Mouse (Mus musculus) small intestine, adult 2 months (tissue): ENCODE results near the gene Plaa. TPM values are rescaled to one million over a fixed set of nuclear protein-coding genes. Genes with fewer than 3 reads are reported as not detected.

ENCODE experiments used
- H3K27ac ChIP-seq: fragments of 200-500 bp; 2 replicates; pipeline ENCODE4 v1.5.1; 2012; ENCODE audit warnings: low read depth, low read length, control low read depth, inconsistent platforms; ENCODE audit not compliant: insufficient read depth
- H3K27me3 ChIP-seq: fragments of 200-500 bp; 2 replicates; pipeline ENCODE4 v1.6.1; 2012; ENCODE audit warnings: mild to moderate bottlenecking, moderate library complexity, low read length, inconsistent platforms; ENCODE audit not compliant: control insufficient read depth, insufficient read depth
- H3K36me3 ChIP-seq: fragments of 200-500 bp; 2 replicates; pipeline ENCODE4 v1.6.1; 2012; ENCODE audit warnings: mild to moderate bottlenecking, low read length, control low read depth, inconsistent platforms; ENCODE audit not compliant: control insufficient read depth, insufficient read depth
- H3K4me1 ChIP-seq: fragments of 200-500 bp; 2 replicates; pipeline ENCODE4 v1.6.1; 2012; ENCODE audit warnings: low read length, inconsistent platforms, mixed read lengths; ENCODE audit not compliant: control insufficient read depth, insufficient read depth, insufficient read length
- H3K4me3 ChIP-seq: fragments of 200-500 bp; 2 replicates; pipeline ENCODE4 v1.5.1; 2012; ENCODE audit warnings: low read depth, mild to moderate bottlenecking, control low read depth, inconsistent platforms, low read length, moderate library complexity
- CTCF ChIP-seq: fragments of 200-500 bp; IDR thresholded peaks from 2 replicates; pipeline ENCODE4 v1.5.1; 2012; ENCODE audit warnings: low read depth, mild to moderate bottlenecking, control low read depth, inconsistent platforms, low read length, moderate library complexity, mixed read lengths; ENCODE audit not compliant: insufficient replicate concordance, insufficient read length; ENCODE audit errors: extremely low read depth
- POLR2A ChIP-seq: fragments of 200-500 bp; IDR thresholded peaks from 2 replicates; pipeline ENCODE4 v1.6.1; 2012; ENCODE audit warnings: low read depth, mild to moderate bottlenecking, control low read depth, inconsistent platforms, low read length, moderate library complexity
- WGBS: fragments of 180-500 bp; shearing (Covaris S2); methylation state at CpG from one replicate; pipeline ENCODE4 v1.1.7; 2018; 5-methylcytosine and 5-hydroxymethylcytosine counted together
- polyA plus RNA-seq: library from polyadenylated mRNA; depleted of rRNA; stranded (reverse); fragments of >200 nt; gene quantifications from 2 replicates; pipeline ENCODE4 v1.2.3, GENCODE M21; 2012; rRNA removed

The Plaa gene
- polyA plus RNA-seq, 1 experiment: 46.0 TPM

DNA sequence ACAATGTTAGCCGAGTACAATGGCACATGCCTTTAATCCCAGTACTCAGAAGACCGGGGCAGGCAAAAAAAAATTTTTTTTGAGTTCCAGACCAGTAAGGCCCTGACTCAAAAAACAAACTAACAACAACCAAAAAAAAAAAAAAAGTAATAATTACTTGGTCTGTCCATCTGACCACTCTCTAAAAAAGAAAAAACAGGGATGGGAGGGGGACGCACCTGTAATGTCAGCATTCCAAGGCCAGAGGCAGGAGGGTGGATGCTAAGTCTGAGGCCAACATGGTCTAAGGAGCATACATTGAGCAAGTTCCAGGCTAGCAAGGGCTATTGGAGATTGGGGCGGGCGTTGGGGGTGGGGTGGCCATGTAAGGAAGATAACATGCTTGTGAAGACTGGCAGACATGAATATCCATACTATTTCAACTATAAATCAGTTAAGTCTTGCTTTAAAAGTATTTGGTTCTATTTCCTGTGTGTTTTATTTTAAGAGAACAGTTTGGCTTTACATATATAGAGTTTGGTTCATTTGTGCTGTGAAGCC is 48.0 kb downstream of the Plaa start:
- no peak overlapping the region for H3K4me3 ChIP-seq
- no peak for TF ChIP-seq POLR2A
- no peak for TF ChIP-seq CTCF
- H3K4me1 ChIP-seq: no peaks in the 10 kb centered on the region
- H3K27ac ChIP-seq: no peak overlapping the region
- peaks cover 3% of the 10 kb centered on the region for H3K36me3 ChIP-seq
- no peaks in the 10 kb centered on the region for H3K27me3 ChIP-seq
- WGBS: 90% methylated on average over 5 of the region's 5 CpGs

DNA sequence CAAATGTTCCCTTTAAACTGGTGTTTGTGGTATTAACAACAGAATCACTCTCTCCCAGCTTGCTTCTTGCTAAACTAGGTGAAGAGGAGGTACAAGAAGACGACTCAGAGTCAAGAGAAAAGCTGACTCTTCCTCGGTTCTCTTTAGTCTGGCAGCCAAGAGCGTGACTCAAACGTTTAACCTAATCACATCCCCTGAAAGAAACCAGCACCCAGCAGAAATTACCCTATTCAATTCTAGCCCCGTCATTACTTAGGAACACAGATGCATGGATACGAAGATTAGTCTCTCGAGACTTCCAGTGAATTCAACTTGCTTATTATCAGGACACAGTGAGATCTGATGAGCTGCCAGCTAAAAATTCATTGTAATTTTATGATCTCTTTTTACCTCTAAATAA is 58.7 kb downstream of the Plaa start:
- peaks cover 23% of the 10 kb centered on the region for H3K36me3 ChIP-seq
- TF ChIP-seq CTCF (no peak), POLR2A (no peak)
- no peaks in the 10 kb centered on the region for H3K4me1 ChIP-seq
- WGBS: 85% methylated on average over 7 of the region's 7 CpGs
- no peak overlapping the region for H3K27ac ChIP-seq
- H3K27me3 ChIP-seq: no peaks in the 10 kb centered on the region
- H3K4me3 ChIP-seq: no peak overlapping the region

DNA sequence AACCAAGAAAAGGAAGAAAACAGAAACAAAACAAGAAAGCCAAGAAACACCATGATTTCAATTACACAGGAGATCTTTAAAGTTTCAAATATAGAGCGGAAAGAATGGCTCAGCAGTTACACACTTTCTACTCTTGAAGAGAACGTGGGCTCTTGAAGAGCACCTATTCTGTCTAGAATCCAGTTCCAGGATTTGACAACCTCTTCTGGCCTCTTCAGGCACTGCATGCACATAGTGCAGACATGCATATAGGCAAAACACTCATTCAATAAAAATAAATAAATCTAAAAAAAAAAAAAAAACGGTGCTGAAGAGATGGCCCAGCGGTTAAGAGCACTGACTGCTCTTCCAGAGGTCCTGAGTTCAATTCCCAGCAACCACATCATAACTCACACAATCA is 60.0 kb downstream of the Plaa start:
- Histone ChIP-seq H3K36me3 (peaks cover 24% of the 10 kb centered on the region), H3K4me1 (no peaks in the 10 kb centered on the region), H3K27ac (no peak overlapping the region), H3K27me3 (no peaks in the 10 kb centered on the region), H3K4me3 (no peak overlapping the region)
- TF ChIP-seq CTCF: no peak
- TF ChIP-seq POLR2A: no peak
- WGBS: 92% methylated on average over 4 of the region's 4 CpGs

DNA sequence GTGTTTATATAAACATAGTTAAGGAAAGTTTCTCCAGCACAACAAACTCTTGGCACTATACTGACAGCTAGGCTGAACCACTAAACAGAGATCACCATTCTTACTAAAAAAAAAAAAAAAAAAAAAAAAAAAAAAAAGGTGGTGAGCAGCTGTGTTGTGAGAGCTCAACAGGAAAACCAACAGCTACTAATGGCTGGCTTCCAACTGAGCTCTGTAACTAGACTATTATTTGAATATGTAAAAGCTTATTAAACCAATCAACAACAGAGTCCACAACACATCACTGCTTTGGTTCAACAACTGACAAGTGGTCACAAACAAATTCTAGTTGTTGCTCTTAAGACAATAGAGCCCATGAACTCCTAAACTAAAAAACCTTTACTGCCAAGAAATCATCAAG is 69.8 kb downstream of the Plaa start:
- Histone ChIP-seq H3K27me3 (no peaks in the 10 kb centered on the region), H3K4me1 (no peaks in the 10 kb centered on the region), H3K27ac (no peak overlapping the region), H3K4me3 (no peak overlapping the region), H3K36me3 (peaks cover 5% of the 10 kb centered on the region; the same call in 1 of the 2 replicates)
- no peak for TF ChIP-seq CTCF
- no peak for TF ChIP-seq POLR2A

DNA sequence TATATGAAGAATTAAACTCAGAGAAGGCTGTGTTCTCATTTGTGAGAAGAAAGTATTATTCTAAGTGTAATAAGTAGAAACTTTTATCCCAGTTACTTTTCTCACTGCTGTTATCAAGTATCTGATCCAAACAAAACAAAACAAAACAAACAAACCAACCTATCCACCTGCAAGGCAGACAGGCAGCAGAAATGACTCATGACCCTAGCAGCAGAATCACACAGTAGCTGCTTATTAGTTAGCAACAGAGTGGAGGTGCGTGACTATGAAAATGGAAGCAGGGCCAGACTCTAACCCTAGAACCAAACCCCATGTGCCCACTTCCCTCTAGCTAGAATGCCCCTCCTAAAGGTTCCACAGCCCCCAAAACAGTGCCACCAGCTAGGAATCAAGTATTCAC is 73.6 kb downstream of the Plaa start:
- Histone ChIP-seq H3K27me3 (no peaks in the 10 kb centered on the region), H3K27ac (no peak overlapping the region), H3K4me1 (no peaks in the 10 kb centered on the region), H3K4me3 (no peak overlapping the region), H3K36me3 (0 out of 2 replicates have a peak, but pooled peaks cover under 1% of the 10 kb centered on the region)
- TF ChIP-seq CTCF (no peak), POLR2A (no peak)
- WGBS: 94% methylated on average over 1 of the region's 1 CpGs

DNA sequence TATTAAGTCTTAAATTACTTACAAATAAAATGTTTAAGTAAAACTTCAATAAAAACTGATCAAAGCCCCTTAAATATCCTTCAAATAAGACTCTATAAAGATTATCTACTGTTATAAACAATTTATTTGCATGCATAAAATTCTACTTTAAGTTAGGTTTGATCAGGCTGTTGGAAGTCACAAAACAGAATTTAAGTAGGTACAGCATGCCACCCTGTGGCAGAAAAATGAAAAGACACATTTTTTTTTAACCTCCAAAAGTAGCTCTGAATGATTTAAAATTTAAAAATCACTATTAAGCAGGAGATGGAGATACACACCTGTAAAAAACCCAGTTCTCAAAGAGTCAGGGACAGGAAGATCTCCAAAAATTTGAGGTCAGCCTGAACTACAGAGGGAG is 79.7 kb downstream of the Plaa start:
- H3K4me1 ChIP-seq: no peaks in the 10 kb centered on the region
- no peak overlapping the region for H3K27ac ChIP-seq
- H3K27me3 ChIP-seq: no peaks in the 10 kb centered on the region
- H3K4me3 ChIP-seq: no peak overlapping the region
- TF ChIP-seq POLR2A (no peak), CTCF (no peak)
- no peaks in the 10 kb centered on the region for H3K36me3 ChIP-seq

DNA sequence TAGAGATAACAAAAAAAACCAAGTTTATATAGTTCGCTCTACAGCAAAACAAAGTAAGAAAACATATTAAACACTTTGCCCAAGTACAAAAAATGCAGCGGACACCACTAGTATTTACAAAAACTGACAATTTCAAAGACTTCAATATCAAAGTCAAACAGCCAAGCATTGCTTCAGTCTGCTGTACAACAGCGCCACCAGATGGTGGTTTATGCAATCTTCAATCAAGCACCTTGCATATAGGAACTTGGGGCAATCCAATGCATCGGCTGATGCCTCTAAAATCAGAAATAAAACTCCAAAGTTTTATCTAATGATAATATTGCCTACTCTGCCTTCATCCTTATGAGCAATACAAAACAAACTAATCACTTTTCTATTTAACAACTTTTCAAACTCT is 85.4 kb downstream of the Plaa start:
- TF ChIP-seq POLR2A (no peak), CTCF (no peak)
- Histone ChIP-seq H3K27ac (no peak overlapping the region), H3K36me3 (0 out of 2 replicates have a peak, but pooled peaks cover 2% of the 10 kb centered on the region), H3K27me3 (no peaks in the 10 kb centered on the region), H3K4me3 (no peak overlapping the region), H3K4me1 (no peaks in the 10 kb centered on the region)
- 69% methylated on average over 4 of the region's 4 CpGs for WGBS

Other genes with a start within 250 kb of the Plaa start
- not detected in 2 replicates for gene Gm10306, start 46.7 kb downstream of the Plaa start, polyA plus RNA-seq
- 2.5 and 4.6 TPM in 2 replicates for gene Caap1, start 46.4 kb downstream of the Plaa start, polyA plus RNA-seq
- gene Ift74, start 11.2 kb upstream of the Plaa start, polyA plus RNA-seq: 0.15 and 0.17 TPM in 2 replicates
- 4.0 and 6.8 TPM in 2 replicates for gene Lrrc19, start 46.9 kb upstream of the Plaa start, polyA plus RNA-seq
- 0.75 and 1.3 TPM in 2 replicates for gene Tek, start 136.0 kb upstream of the Plaa start, polyA plus RNA-seq